Mouse (Mus musculus): ENCODE measurements at regions not wholly inside any gene's neighbourhood (a gene's known extent, or its start where the extent isn't known, plus 50 kb on each side); places are given as distances from the start of the nearest gene placed in this dataset.

- no peak for DNase-seq
Observed at GRCm38 (mm10) chr10:24357636-24358035, 134.3 kb downstream of the Moxd1 start.

- no peak for DNase-seq
Observed at GRCm38 (mm10) chr10:24361424-24361823, 138.1 kb downstream of the Moxd1 start.

- DNase-seq = no peak
Observed at GRCm38 (mm10) chr10:24365369-24365768, 142.1 kb downstream of the Moxd1 start.

GRCm38 (mm10) chr10:24367010-24367409 lies 143.7 kb downstream of the Moxd1 start:
- no peak for DNase-seq

- DNase-seq = no peak
Observed at GRCm38 (mm10) chr10:24373957-24374356, 150.6 kb downstream of the Moxd1 start.

GRCm38 (mm10) chr10:24379291-24379690 lies 156.0 kb downstream of the Moxd1 start:
- no peak for DNase-seq

- no peak for DNase-seq
Observed at GRCm38 (mm10) chr10:24380478-24381273, 157.4 kb downstream of the Moxd1 start.

GRCm38 (mm10) chr10:24381917-24382316 lies 158.6 kb downstream of the Moxd1 start:
- DNase-seq = no peak

GRCm38 (mm10) chr10:24384061-24384460 lies 160.7 kb downstream of the Moxd1 start:
- DNase-seq = no peak

- no peak for DNase-seq
Observed at GRCm38 (mm10) chr10:24388229-24388628, 164.9 kb downstream of the Moxd1 start.

- DNase-seq = no peak
Observed at GRCm38 (mm10) chr10:24391039-24391438, 167.7 kb downstream of the Moxd1 start.

- DNase-seq = no peak
Observed at GRCm38 (mm10) chr10:24392066-24392465, 168.7 kb downstream of the Moxd1 start.

GRCm38 (mm10) chr10:24395999-24396784 lies 172.9 kb downstream of the Moxd1 start:
- no peak for DNase-seq

GRCm38 (mm10) chr10:24397125-24397524 lies 173.8 kb downstream of the Moxd1 start:
- DNase-seq = no peak

GRCm38 (mm10) chr10:24404851-24405250 lies 181.5 kb downstream of the Moxd1 start:
- no peak for DNase-seq

- no peak for DNase-seq
Observed at GRCm38 (mm10) chr10:24406953-24407352, 183.6 kb downstream of the Moxd1 start.

GRCm38 (mm10) chr10:24407411-24408227 lies 184.3 kb downstream of the Moxd1 start:
- no peak for DNase-seq

GRCm38 (mm10) chr10:24409976-24410375 lies 185.3 kb upstream of the Ccn2 start:
- DNase-seq = no peak

- no peak for DNase-seq
Observed at GRCm38 (mm10) chr10:24410885-24411284, 184.4 kb upstream of the Ccn2 start.

- no peak for DNase-seq
Observed at GRCm38 (mm10) chr10:24422498-24423160, 172.6 kb upstream of the Ccn2 start.

GRCm38 (mm10) chr10:24433737-24434367 lies 161.4 kb upstream of the Ccn2 start:
- DNase-seq = no peak

GRCm38 (mm10) chr10:24437177-24437576 lies 158.1 kb upstream of the Ccn2 start:
- DNase-seq = no peak
